Mouse (Mus musculus) intestine, embryonic 15.5 days (tissue): ENCODE data around the gene Palmd. TPM values are rescaled to one million over a fixed set of nuclear protein-coding genes. Genes with fewer than 3 reads are reported as not detected.

Source experiments
- ATAC-seq: fragments of 200-750 bp; cut with Nextera tagmentation; 2 replicates; pipeline ENCODE4 v1.8.0; 2017; ENCODE audit warnings: moderate TSS enrichment, moderate library complexity
- H3K27ac ChIP-seq: fragments of 300-500 bp; sonication (generic); 2 replicates; pipeline ENCODE4 v1.5.1; 2015; ENCODE audit warnings: mild to moderate bottlenecking, inconsistent platforms
- H3K27me3 ChIP-seq: fragments of 300-500 bp; sonication (generic); replicated peaks from 2 replicates; pipeline ENCODE4 v1.6.1; 2015; ENCODE audit warnings: inconsistent platforms
- H3K36me3 ChIP-seq: fragments of 300-500 bp; sonication (generic); 2 replicates; pipeline ENCODE4 v1.6.1; 2015; ENCODE audit warnings: inconsistent platforms
- H3K4me1 ChIP-seq: fragments of 300-500 bp; sonication (generic); replicated peaks from 2 replicates; pipeline ENCODE4 v1.6.1; 2015; ENCODE audit warnings: inconsistent platforms
- H3K4me2 ChIP-seq: fragments of 300-500 bp; sonication (generic); replicated peaks from 2 replicates; pipeline ENCODE4 v1.6.1; 2015; ENCODE audit warnings: mild to moderate bottlenecking, inconsistent platforms
- H3K4me3 ChIP-seq: fragments of 300-500 bp; sonication (generic); replicated peaks from 2 replicates; pipeline ENCODE4 v1.5.1; 2015; ENCODE audit warnings: inconsistent platforms
- H3K9ac ChIP-seq: fragments of 300-500 bp; sonication (generic); 2 replicates; pipeline ENCODE4 v1.6.1; 2015; ENCODE audit warnings: inconsistent platforms
- H3K9me3 ChIP-seq: fragments of 300-500 bp; sonication (generic); 2 replicates; pipeline ENCODE4 v1.6.1; 2016; ENCODE audit warnings: inconsistent platforms
- WGBS: fragments of 180-500 bp; shearing (Covaris S2); methylation state at CpG from one replicate; pipeline ENCODE4 v1.1.7; 2015; 5-methylcytosine and 5-hydroxymethylcytosine counted together
- polyA plus RNA-seq: library from polyadenylated mRNA; unstranded; fragments of >200 nt; fragmentation: Nextera tagmentation; extraction: Ambion mirVana; gene quantifications from 2 replicates; pipeline ENCODE4 v1.2.1, GENCODE M21; 2015

Palmd gene
- polyA plus RNA-seq, 1 experiment from 2014 or later = 3.2 TPM

DNA sequence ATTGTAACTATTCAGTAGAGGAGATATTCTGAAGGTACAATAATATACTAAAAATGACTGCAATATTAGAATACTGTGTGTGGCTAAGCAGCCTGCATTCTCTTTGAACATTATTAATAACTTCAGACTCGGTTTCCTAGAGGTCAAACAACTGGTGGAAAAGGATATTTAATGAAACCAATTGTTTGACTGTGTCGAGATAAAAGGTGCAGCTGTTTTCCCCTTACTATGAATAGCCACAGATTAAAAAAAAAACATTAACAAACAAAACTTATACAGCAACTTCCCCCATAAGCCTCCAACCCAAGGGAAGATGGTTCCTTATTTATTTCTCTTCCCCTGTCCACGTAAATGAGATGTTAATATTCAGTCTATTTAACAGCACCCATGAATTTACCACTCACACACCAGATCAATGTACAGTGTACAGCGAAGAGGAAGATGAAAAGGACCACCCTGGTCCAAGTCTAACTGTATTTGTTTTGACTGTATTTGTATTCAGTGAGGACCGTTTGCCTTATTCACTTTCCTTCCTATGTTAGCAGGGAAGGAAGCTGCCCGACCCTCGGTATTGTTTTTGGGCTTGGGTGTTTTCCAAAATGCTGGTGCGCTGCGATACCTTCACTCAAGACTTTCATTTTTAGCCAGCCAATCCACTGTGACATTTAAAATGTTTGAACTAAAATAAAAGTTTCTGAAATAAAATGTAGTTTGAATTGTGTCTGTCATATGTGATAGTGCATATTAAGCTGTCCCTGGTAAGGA lies 13.2 kb upstream of the Palmd start:
- H3K9ac ChIP-seq = no peak overlapping the region
- no peaks in the 10 kb centered on the region for H3K9me3 ChIP-seq
- 71% methylated on average over 9 of the region's 9 CpGs for WGBS
- no peaks in the 10 kb centered on the region for H3K36me3 ChIP-seq
- no peaks in the 10 kb centered on the region for H3K27me3 ChIP-seq
- no peak overlapping the region for H3K4me2 ChIP-seq
- no peaks in the 10 kb centered on the region for H3K4me1 ChIP-seq
- H3K27ac ChIP-seq = no peak overlapping the region
- no peak for ATAC-seq
- no peak overlapping the region for H3K4me3 ChIP-seq

DNA sequence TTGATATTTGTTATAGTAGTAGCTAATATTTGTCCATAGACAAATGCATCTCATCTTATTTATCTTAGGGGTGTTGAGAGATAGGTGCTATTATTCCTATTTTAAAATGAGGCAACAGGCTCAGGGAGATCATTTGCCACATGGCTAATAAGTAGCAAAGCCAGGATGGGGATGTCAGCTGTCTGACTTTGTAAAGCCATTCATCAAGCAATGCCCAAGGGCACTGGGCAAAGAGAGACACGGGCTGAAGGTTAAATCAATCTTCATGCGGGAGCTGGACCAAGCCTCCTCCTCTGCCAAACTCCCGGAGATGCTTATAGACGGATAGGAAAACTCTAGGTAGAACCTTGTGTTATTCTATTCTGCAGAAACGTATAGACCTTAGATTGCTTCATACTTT lies 999 bp upstream of the Palmd start:
- Histone ChIP-seq H3K27me3 (no peaks in the 10 kb centered on the region), H3K36me3 (no peaks in the 10 kb centered on the region), H3K9me3 (no peaks in the 10 kb centered on the region), H3K4me1 (0 out of 2 replicates have a peak, but pooled peaks cover 5% of the 10 kb centered on the region), H3K9ac (no peak overlapping the region), H3K27ac (no peak overlapping the region), H3K4me3 (no peak overlapping the region), H3K4me2 (no peak overlapping the region)
- WGBS = 73% methylated on average over 5 of the region's 5 CpGs
- no peak for ATAC-seq

GRCm38 (mm10) chr3:116969003-116969402 lies 216 bp upstream of the Palmd start:
- Histone ChIP-seq H3K4me3 (0 out of 2 replicates have a peak overlapping the region, but pooled peaks have one; percentile 36), H3K4me1 (0 out of 2 replicates have a peak, but pooled peaks cover 5% of the 10 kb centered on the region), H3K27me3 (no peaks in the 10 kb centered on the region), H3K27ac (no peak overlapping the region), H3K4me2 (peak overlapping the region; percentile 75), H3K9me3 (no peaks in the 10 kb centered on the region), H3K36me3 (no peaks in the 10 kb centered on the region), H3K9ac (no peak overlapping the region)
- WGBS = 22% methylated on average over 5 of the region's 5 CpGs
- no peak for ATAC-seq

DNA sequence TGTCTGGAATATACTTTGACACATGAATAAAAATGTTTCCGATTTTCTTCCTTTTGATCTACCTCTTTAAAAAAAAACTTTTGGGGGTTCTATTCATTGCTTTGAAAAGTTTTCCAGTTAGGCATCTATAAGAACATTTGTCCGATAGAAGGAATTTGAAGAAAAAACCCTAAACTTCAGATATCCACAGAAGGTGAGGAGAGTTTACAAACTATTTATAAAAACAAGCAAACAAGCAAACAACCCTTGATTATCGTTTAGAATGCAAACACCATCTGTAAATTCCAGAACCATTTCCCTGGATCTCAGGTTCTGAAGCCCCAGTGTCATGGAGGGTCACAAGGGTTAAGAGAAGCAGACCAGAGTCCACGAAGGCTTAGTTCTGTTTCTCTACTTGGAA lies 820 bp downstream of the Palmd start, which contains the start of gene 4930455H04Rik:
Gene 4930455H04Rik, plus strand, starts transcription at position 301 of the 400 bp plus-strand sequence.
- Histone ChIP-seq H3K27ac (no peak within 1 kb of the TSS), H3K9me3 (no peaks in the 10 kb centered on the region), H3K36me3 (no peaks in the 10 kb centered on the region), H3K4me3 (peak within 1 kb of the TSS; percentile 36), H3K4me1 (0 out of 2 replicates have a peak, but pooled peaks cover 5% of the 10 kb centered on the region), H3K9ac (peak within 1 kb of the TSS; percentile 36), H3K27me3 (no peaks in the 10 kb centered on the region), H3K4me2 (peak within 1 kb of the TSS; percentile 75)
- 63% methylated on average over 4 of the region's 4 CpGs for WGBS
- no peak for ATAC-seq

GRCm38 (mm10) chr3:116967436-116967835 lies 1.4 kb downstream of the Palmd start:
- ATAC-seq = no peak
- Histone ChIP-seq H3K36me3 (no peaks in the 10 kb centered on the region), H3K27me3 (no peaks in the 10 kb centered on the region), H3K4me1 (0 out of 2 replicates have a peak, but pooled peaks cover 5% of the 10 kb centered on the region), H3K27ac (no peak overlapping the region), H3K4me3 (no peak overlapping the region), H3K9ac (no peak overlapping the region), H3K4me2 (no peak overlapping the region), H3K9me3 (no peaks in the 10 kb centered on the region)
- WGBS = 86% methylated on average over 6 of the region's 6 CpGs

DNA sequence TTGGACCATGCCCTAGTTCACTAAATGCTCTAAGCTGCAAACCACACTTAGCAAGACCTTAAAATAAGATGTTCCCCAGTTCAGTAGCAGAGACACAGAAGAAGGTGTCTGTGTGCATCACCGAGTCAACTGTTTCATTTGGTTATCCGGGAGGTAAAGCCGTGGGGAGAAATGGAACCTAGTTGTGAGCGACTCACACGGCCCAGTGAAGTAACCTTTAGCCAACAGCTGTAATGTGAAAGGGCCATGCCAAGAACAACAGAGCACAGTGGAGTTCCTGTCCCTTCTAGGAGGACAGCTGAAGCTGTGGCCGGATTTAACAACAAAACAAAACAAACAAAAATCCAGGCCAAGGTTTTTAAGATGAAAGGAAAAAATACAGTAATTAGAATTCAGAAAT lies 2.0 kb downstream of the Palmd start:
- ATAC-seq = no peak
- no peak overlapping the region for H3K4me2 ChIP-seq
- no peaks in the 10 kb centered on the region for H3K36me3 ChIP-seq
- no peak overlapping the region for H3K27ac ChIP-seq
- no peaks in the 10 kb centered on the region for H3K27me3 ChIP-seq
- 0 out of 2 replicates have a peak, but pooled peaks cover 5% of the 10 kb centered on the region for H3K4me1 ChIP-seq
- H3K4me3 ChIP-seq = no peak overlapping the region
- H3K9me3 ChIP-seq = no peaks in the 10 kb centered on the region
- no peak overlapping the region for H3K9ac ChIP-seq
- WGBS = 69% methylated on average over 6 of the region's 6 CpGs

DNA sequence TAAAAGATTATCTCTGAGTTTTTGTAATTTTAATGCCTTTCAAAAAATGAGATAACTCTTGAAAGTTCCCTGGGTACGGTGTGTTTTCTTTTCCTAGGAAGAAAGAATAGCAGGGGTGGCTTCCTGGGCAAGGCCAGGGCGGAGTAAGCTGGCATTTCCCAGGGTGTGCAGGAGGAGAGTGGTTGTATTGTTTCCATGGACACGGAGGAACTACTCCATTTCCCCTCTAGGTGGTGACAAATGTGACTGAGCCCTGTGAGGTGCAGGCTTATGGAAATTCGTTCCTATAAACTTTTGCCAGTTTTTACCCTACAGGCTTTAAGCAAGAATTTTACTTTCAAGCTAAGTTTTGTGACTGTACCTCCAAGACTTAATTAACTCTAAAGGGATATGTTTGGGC lies 2.6 kb downstream of the Palmd start:
- Histone ChIP-seq H3K36me3 (no peaks in the 10 kb centered on the region), H3K9ac (no peak overlapping the region), H3K9me3 (no peaks in the 10 kb centered on the region), H3K4me3 (no peak overlapping the region), H3K27me3 (no peaks in the 10 kb centered on the region), H3K4me2 (no peak overlapping the region), H3K4me1 (0 out of 2 replicates have a peak, but pooled peaks cover 5% of the 10 kb centered on the region), H3K27ac (no peak overlapping the region)
- WGBS = 33% methylated on average over 4 of the region's 4 CpGs
- ATAC-seq = peak; percentile 88

DNA sequence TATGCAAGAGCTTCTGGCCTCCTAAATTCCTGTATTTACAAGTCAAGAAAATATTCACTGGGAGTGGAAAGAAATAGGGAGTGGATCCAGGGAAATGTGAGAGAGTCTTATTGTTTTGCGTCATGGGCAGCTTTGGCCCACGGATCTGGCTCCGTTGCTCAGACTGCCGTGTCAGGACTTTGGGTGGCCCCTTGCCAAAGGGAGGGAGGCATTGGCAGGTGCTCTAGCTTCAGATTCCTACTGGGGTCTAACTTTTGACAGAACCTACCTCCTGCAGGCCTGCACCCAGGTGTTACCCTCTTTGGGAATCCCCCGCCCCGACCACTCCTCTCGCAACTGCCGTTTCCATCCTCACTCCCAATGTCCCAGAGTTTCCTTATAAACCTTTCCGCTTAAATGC lies 4.4 kb downstream of the Palmd start:
- H3K36me3 ChIP-seq = no peaks in the 10 kb centered on the region
- H3K27me3 ChIP-seq = no peaks in the 10 kb centered on the region
- no peak for ATAC-seq
- no peak overlapping the region for H3K4me2 ChIP-seq
- WGBS = 90% methylated on average over 9 of the region's 9 CpGs
- H3K9me3 ChIP-seq = no peaks in the 10 kb centered on the region
- H3K9ac ChIP-seq = no peak overlapping the region
- H3K27ac ChIP-seq = no peak overlapping the region
- H3K4me3 ChIP-seq = no peak overlapping the region
- H3K4me1 ChIP-seq = 0 out of 2 replicates have a peak, but pooled peaks cover 5% of the 10 kb centered on the region

GRCm38 (mm10) chr3:116963213-116963612 lies 5.6 kb downstream of the Palmd start:
- Histone ChIP-seq H3K9ac (no peak overlapping the region), H3K27me3 (no peaks in the 10 kb centered on the region), H3K9me3 (no peaks in the 10 kb centered on the region), H3K4me1 (0 out of 2 replicates have a peak, but pooled peaks cover 1% of the 10 kb centered on the region), H3K4me2 (no peak overlapping the region), H3K4me3 (no peak overlapping the region), H3K36me3 (no peaks in the 10 kb centered on the region), H3K27ac (no peak overlapping the region)
- WGBS = 55% methylated on average over 4 of the region's 4 CpGs
- ATAC-seq = no peak

- H3K36me3 ChIP-seq = no peaks in the 10 kb centered on the region
- no peaks in the 10 kb centered on the region for H3K4me1 ChIP-seq
- H3K27ac ChIP-seq = no peak overlapping the region
- H3K9me3 ChIP-seq = no peaks in the 10 kb centered on the region
- ATAC-seq = no peak
- H3K4me2 ChIP-seq = no peak overlapping the region
- H3K4me3 ChIP-seq = no peak overlapping the region
- H3K27me3 ChIP-seq = no peaks in the 10 kb centered on the region
- H3K9ac ChIP-seq = no peak overlapping the region
- 72% methylated on average over 15 of the region's 15 CpGs for WGBS
These were observed 7.2 kb downstream of the Palmd start for GRCm38 (mm10) chr3:116961354-116962142.

DNA sequence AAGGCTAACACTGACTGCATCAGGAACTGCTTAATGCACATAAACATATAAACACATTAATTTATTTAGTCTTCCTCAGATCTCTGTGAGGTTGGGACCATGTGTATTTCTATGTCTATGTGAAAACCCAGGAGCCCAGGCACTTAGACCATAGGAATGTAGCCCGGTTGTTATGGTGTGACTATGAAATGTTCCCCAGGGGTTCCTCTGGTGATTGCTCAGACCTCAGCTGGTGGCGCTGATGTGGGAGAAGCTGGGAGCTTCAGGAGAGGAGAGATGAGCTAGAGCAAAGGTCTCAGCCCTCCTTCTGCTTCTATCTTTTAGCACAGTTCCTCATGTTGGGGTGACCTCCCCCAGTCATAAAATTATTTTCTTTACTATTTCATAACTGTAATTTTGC lies 8.4 kb downstream of the Palmd start:
- Histone ChIP-seq H3K4me1 (no peaks in the 10 kb centered on the region), H3K4me2 (no peak overlapping the region), H3K27me3 (no peaks in the 10 kb centered on the region), H3K4me3 (no peak overlapping the region), H3K36me3 (no peaks in the 10 kb centered on the region), H3K9ac (no peak overlapping the region), H3K27ac (no peak overlapping the region), H3K9me3 (no peaks in the 10 kb centered on the region)
- 79% methylated on average over 2 of the region's 2 CpGs for WGBS
- no peak for ATAC-seq

DNA sequence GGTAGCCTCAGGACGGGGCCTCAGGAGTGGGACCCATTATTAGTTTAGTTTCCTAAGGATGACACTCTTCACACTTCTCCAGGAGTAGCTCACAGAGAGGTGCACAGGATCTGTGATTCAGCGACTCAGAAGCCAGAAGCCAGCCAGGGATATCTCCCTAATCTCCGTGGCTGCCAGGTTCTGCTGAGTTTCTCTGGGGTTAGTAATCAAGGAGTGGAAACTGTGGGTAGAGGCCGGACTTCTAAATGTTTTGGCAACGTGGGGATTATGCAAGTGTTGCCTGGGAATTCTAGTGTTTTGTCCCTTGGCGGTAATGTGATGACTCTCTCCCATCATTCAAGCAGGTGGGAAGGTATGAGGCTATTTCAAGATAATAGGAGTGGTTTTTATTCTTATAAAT lies 13.7 kb downstream of the Palmd start:
- no peak overlapping the region for H3K27ac ChIP-seq
- H3K36me3 ChIP-seq = no peaks in the 10 kb centered on the region
- H3K9me3 ChIP-seq = no peaks in the 10 kb centered on the region
- H3K9ac ChIP-seq = no peak overlapping the region
- no peak overlapping the region for H3K4me2 ChIP-seq
- H3K4me3 ChIP-seq = no peak overlapping the region
- WGBS = 68% methylated on average over 6 of the region's 6 CpGs
- no peak for ATAC-seq
- H3K4me1 ChIP-seq = no peaks in the 10 kb centered on the region
- H3K27me3 ChIP-seq = no peaks in the 10 kb centered on the region
